ENCODE assay signal across 16 mouse cellular contexts in genomic region chr2:105544099-105544498, GRCm38 (mm10).
"Had no signal": no experiment of that assay in that cellular context is flagged by ENCODE, and none has a peak within 500 bp of the region (broad histone marks: within the 10 kb centered on the region; RNA-seq: fewer than 3 reads in every experiment).

No protein-coding gene starts in this region.

- DNase-seq: kidney, postnatal 36 days; layer of hippocampus, adult 9-11 months; layer of hippocampus, postnatal 36 days; lung, embryonic 14.5 days; lung, postnatal 10 days; lung, postnatal 4 days; right cerebral cortex, postnatal 4 days; spleen, adult 18-20 months; thymus, adult 18-20 months; thymus, postnatal 14 days had no signal

- H3K4me1 ChIP-seq: limb, embryonic 15.5 days; liver, embryonic 12.5 days; neural tube, embryonic 15.5 days had no signal

- H3K9ac ChIP-seq: limb, embryonic 15.5 days; liver, embryonic 12.5 days; lung, embryonic 14.5 days; neural tube, embryonic 15.5 days had no signal

- H3K36me3 ChIP-seq: limb, embryonic 15.5 days; liver, embryonic 12.5 days; neural tube, embryonic 15.5 days had no signal

- ATAC-seq: liver, embryonic 12.5 days; midbrain, embryonic 16.5 days had no signal

- H3K27me3 ChIP-seq: limb, embryonic 15.5 days; liver, embryonic 12.5 days; neural tube, embryonic 15.5 days had no signal

- H3K27ac ChIP-seq: kidney, postnatal 0 days; limb, embryonic 15.5 days; liver, embryonic 12.5 days; neural tube, embryonic 15.5 days had no signal

- H3K4me2 ChIP-seq: limb, embryonic 15.5 days; liver, embryonic 12.5 days; lung, embryonic 14.5 days; midbrain, embryonic 11.5 days; neural tube, embryonic 15.5 days had no signal

- H3K4me3 ChIP-seq: limb, embryonic 15.5 days; liver, embryonic 12.5 days; neural tube, embryonic 15.5 days had no signal

- H3K9me3 ChIP-seq: limb, embryonic 15.5 days; liver, embryonic 12.5 days; neural tube, embryonic 15.5 days had no signal
